Mouse (Mus musculus): ENCODE measurements at regions not wholly inside any gene's neighbourhood (a gene's known extent, or its start where the extent isn't known, plus 50 kb on each side); places are given as distances from the start of the nearest gene placed in this dataset.
"Not testable (repeated sequence)": the region's sequence is repeated elsewhere in the genome, so short reads cannot be mapped to it uniquely, and the experiment has no call there.

- DNase-seq (ENCODE audit: low read depth, low spot score), result no peak
Measured at GRCm38 (mm10) chr12:36933118-36933610, 175.2 kb upstream of the Meox2 start.

- DNase-seq (ENCODE audit: low read depth, low spot score), result no peak
Measured at GRCm38 (mm10) chr12:36943903-36944302, 164.4 kb upstream of the Meox2 start.

- no peak for DNase-seq (ENCODE audit: low read depth, low spot score)
Measured at GRCm38 (mm10) chr12:36945964-36946363, 162.4 kb upstream of the Meox2 start.

- DNase-seq (ENCODE audit: low read depth, low spot score), result no peak
Measured at GRCm38 (mm10) chr12:36947902-36948301, 160.4 kb upstream of the Meox2 start.

- DNase-seq (ENCODE audit: low read depth, low spot score), result peak; percentile 8
Measured at GRCm38 (mm10) chr12:36949096-36949738, 159.1 kb upstream of the Meox2 start.

GRCm38 (mm10) chr12:36974432-36975094 lies 133.8 kb upstream of the Meox2 start:
- no peak for DNase-seq (ENCODE audit: low read depth, low spot score)

GRCm38 (mm10) chr12:36977141-36977540 lies 131.2 kb upstream of the Meox2 start:
- no peak for DNase-seq (ENCODE audit: low read depth, low spot score)

GRCm38 (mm10) chr12:36991135-36991534 lies 117.2 kb upstream of the Meox2 start:
- DNase-seq (ENCODE audit: low read depth, low spot score), result no peak

- DNase-seq (ENCODE audit: low read depth, low spot score), result no peak
Measured at GRCm38 (mm10) chr12:36991970-36992369, 116.4 kb upstream of the Meox2 start.

- no peak for DNase-seq (ENCODE audit: low read depth, low spot score)
Measured at GRCm38 (mm10) chr12:37001401-37001800, 106.9 kb upstream of the Meox2 start.

- DNase-seq (ENCODE audit: low read depth, low spot score), result no peak
Measured at GRCm38 (mm10) chr12:37005262-37005661, 103.1 kb upstream of the Meox2 start.

- peak; percentile 65 for DNase-seq (ENCODE audit: low read depth, low spot score)
Measured at GRCm38 (mm10) chr12:37010306-37010705, 98.0 kb upstream of the Meox2 start.

- DNase-seq (ENCODE audit: low read depth, low spot score), result no peak
Measured at GRCm38 (mm10) chr12:37014401-37014800, 93.9 kb upstream of the Meox2 start.

GRCm38 (mm10) chr12:37014945-37015344 lies 93.4 kb upstream of the Meox2 start:
- not testable (repeated sequence) for DNase-seq (ENCODE audit: low read depth, low spot score)

- peak; percentile 19 for DNase-seq (ENCODE audit: low read depth, low spot score)
Measured at GRCm38 (mm10) chr12:37015474-37016248, 92.7 kb upstream of the Meox2 start.

- no peak for DNase-seq (ENCODE audit: low read depth, low spot score)
Measured at GRCm38 (mm10) chr12:37047191-37047590, 61.1 kb upstream of the Meox2 start.

GRCm38 (mm10) chr12:37050596-37050995 lies 57.7 kb upstream of the Meox2 start:
- DNase-seq (ENCODE audit: low read depth, low spot score), result no peak

GRCm38 (mm10) chr12:37057411-37057810 lies 50.9 kb upstream of the Meox2 start:
- DNase-seq (ENCODE audit: low read depth, low spot score), result no peak

Measured in telencephalon, adult 2 months (tissue).